Mouse (Mus musculus): Measurements from ENCODE around the gene Eml4.

DNA sequence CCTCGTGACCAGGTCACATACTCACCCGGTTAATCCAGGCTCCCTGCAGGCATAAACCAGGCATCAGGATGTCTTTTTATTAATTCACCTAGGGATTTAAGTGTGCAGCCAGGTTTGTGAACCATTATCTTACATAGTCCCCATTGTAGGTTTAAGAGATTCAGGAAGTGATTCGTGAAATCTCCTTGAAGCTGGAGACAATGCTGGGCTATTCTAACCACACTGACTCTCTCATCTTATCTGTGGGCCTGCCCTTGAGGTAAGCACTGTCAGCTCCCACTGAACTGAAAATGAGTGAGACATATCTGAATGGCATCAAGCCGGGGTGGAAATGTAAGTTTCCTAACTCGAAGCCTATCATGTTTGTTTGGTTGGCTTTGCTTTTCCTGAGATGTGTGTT, 49.3 kb upstream of the Eml4 start:
- TF ChIP-seq MYOD1 (IDR thresholded peaks at IDR 0.05; ENCODE audit: control insufficient read depth, insufficient read length, low read depth) (no peak), MAX (IDR thresholded peaks at IDR 0.05) (no peak), FOSL1 (IDR thresholded peaks at IDR 0.05; ENCODE audit: insufficient read depth, low read length, poor library complexity, severe bottlenecking) (no peak), CEBPB (IDR thresholded peaks at IDR 0.05; ENCODE audit: low read depth) (no peak), CTCF (IDR thresholded peaks at IDR 0.05; ENCODE audit: control insufficient read depth, insufficient read depth, insufficient read length) (no peak), USF1 (IDR thresholded peaks at IDR 0.05; ENCODE audit: low read depth) (no peak), MYOG (IDR thresholded peaks at IDR 0.05; ENCODE audit: control insufficient read depth, extremely low read depth, insufficient read length) (no peak)

Measured in C2C12 (cell line).